In the genomic region with DNA sequence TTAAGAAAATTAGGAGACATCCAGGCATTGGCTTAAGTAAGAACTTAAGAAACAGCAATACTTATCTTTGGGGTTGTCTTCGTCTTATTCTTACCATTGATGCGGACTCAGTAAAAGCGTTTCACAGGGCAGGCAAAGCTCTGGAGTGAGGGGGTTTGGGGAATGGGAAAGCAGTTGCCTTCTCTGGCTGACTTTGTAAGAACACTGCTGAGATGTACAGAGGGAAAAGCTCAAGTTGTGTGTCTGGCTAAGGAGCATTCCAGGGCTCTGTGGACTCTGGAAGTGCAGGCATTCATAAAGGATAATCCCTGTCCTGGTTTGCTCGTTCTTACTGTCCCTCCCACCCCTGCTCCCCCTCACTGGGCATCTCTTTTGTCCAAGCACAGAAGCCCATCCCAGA, we compare ENCODE assay signal across 20 mouse cellular contexts.
"Had no signal": no experiment of that assay in that cellular context is flagged by ENCODE, and none has a peak within 500 bp of the region (broad histone marks: within the 10 kb centered on the region; RNA-seq: fewer than 3 reads in every experiment).

No protein-coding gene starts in this region.

- H3K4me3 ChIP-seq: liver, embryonic 13.5 days; liver, embryonic 15.5 days; lung, embryonic 15.5 days; midbrain, embryonic 13.5 days; myocyte; neural tube, embryonic 13.5 days; neural tube, embryonic 15.5 days had no signal

- DNase-seq: liver, embryonic 13.5 days; liver, postnatal 0 days; lung, adult 2 months; lung, postnatal 4 days; retina, postnatal 1 day; right cerebral cortex, adult 18-20 months; right cerebral cortex, postnatal 25 days; right cerebral cortex, postnatal 4 days; spleen, adult 18-20 months; thymus, adult 18-20 months; thymus, postnatal 14 days; thymus, postnatal 36 days had no signal

- H3K9ac ChIP-seq: liver, embryonic 13.5 days; liver, embryonic 15.5 days; liver, postnatal 0 days; lung, embryonic 15.5 days; midbrain, embryonic 13.5 days; neural tube, embryonic 13.5 days; neural tube, embryonic 15.5 days had no signal

- H3K4me2 ChIP-seq: liver, embryonic 11.5 days; liver, embryonic 13.5 days; liver, embryonic 15.5 days; lung, embryonic 15.5 days; midbrain, embryonic 13.5 days; neural tube, embryonic 13.5 days; neural tube, embryonic 15.5 days had no signal

- H3K9me3 ChIP-seq: liver, embryonic 13.5 days; liver, embryonic 15.5 days; lung, embryonic 15.5 days; midbrain, embryonic 13.5 days; neural tube, embryonic 13.5 days; neural tube, embryonic 15.5 days had no signal

- H3K36me3 ChIP-seq: liver, embryonic 13.5 days; liver, embryonic 15.5 days; lung, embryonic 15.5 days; midbrain, embryonic 13.5 days; neural tube, embryonic 13.5 days; neural tube, embryonic 15.5 days had no signal

- H3K27me3 ChIP-seq: liver, embryonic 15.5 days; lung, embryonic 15.5 days; midbrain, embryonic 13.5 days; neural tube, embryonic 13.5 days; neural tube, embryonic 15.5 days had no signal

- H3K4me1 ChIP-seq: liver, embryonic 13.5 days; liver, embryonic 15.5 days; lung, embryonic 15.5 days had no signal

- ATAC-seq: liver, postnatal 0 days; lung, postnatal 0 days; midbrain, embryonic 13.5 days had no signal

- H3K27ac ChIP-seq: liver, embryonic 13.5 days; liver, embryonic 15.5 days; lung, embryonic 15.5 days; midbrain, embryonic 13.5 days; neural tube, embryonic 13.5 days; neural tube, embryonic 15.5 days had no signal
